Mouse (Mus musculus): ENCODE measurements at regions not wholly inside any gene's neighbourhood (a gene's known extent, or its start where the extent isn't known, plus 50 kb on each side); places are given as distances from the start of the nearest gene placed in this dataset.
A peak's percentile ranks its signal among the peaks of the same experiment; 100 is the strongest.

DNA sequence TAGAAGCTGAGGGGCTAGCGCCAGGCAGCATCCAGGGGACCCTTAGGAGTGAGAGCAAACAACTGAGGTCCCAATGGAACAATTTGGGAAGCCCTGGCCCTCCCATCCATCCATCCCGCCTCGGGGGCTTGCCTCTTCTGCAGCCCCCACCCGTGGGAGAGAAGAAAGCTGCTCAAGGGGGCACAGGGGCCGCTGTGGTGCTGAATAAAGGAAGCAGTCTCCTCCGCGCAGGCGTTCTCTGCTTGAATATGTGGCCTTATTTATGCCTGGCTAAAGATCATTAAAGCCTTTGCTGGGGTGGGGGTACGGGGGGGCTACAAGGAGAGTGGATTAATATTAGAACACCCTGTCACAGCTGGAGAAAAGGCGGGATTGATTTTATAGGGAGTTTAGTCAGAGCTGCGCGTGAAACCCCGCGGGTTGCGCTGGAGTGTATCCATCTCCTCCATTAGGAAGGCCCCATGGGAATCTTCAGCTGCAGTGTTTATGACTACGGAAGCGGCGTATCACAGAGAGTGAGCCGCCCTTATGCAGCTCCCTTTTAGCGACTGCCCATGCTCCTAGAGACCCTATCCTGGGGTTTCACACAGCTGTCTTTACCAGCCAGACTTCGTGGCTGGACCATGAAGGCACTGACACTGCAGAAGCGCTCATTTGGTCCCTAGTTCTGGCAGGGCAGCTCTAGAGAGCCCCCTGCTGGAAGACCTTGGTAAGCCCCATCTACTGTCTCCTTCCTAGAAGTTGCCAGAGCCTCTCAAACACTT, 183.9 kb upstream of the Gm4791 start:
- H3K4me1 ChIP-seq (replicated peaks; ENCODE audit: control insufficient read depth, insufficient read depth, low read length) = no peaks in the 10 kb centered on the region
- WGBS = 29% methylated on average over 22 of the region's 22 CpGs
- TF ChIP-seq CTCF (IDR thresholded peaks at IDR 0.05; ENCODE audit: borderline replicate concordance, control insufficient read depth, extremely low read depth, insufficient read depth, low read length, poor library complexity) = no peak
- no peak for TF ChIP-seq POLR2A (IDR thresholded peaks at IDR 0.05; ENCODE audit: control insufficient read depth, extremely low read depth, insufficient read depth, low read length, poor library complexity)
- H3K4me3 ChIP-seq (ENCODE audit: control insufficient read depth, insufficient read depth, low read length) = no peak overlapping the region
- H3K27ac ChIP-seq (ENCODE audit: control insufficient read depth, insufficient read depth, low read length) = no peak overlapping the region
- DNase-seq = peak; percentile 7
- no peaks in the 10 kb centered on the region for H3K27me3 ChIP-seq (ENCODE audit: control insufficient read depth, insufficient read depth, low read length)
- H3K36me3 ChIP-seq (ENCODE audit: control insufficient read depth, insufficient read depth, low read length) = no peaks in the 10 kb centered on the region

DNA sequence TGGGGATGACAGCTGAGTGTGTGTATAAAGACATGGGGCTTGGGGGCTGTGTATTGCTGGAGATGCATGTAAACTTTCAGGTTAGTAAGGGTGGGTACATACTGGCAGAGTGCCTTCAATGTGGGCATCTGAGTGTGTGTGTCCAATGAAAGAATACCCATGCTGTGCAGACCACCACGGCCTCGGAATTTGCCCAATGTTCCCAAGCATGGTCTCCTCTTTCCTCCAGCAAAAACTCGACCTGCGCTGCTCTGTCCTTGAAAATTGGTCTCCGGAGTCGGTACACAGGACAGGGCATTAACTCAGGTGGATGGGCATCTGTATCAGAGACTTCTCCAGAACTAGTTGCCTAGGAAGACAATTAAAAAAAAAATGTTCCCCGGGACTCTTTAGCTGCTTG, 188.3 kb upstream of the Gm4791 start:
- DNase-seq = no peak
- Histone ChIP-seq H3K27ac (ENCODE audit: control insufficient read depth, insufficient read depth, low read length) (no peak overlapping the region), H3K27me3 (ENCODE audit: control insufficient read depth, insufficient read depth, low read length) (no peaks in the 10 kb centered on the region), H3K36me3 (ENCODE audit: control insufficient read depth, insufficient read depth, low read length) (no peaks in the 10 kb centered on the region), H3K4me1 (replicated peaks; ENCODE audit: control insufficient read depth, insufficient read depth, low read length) (no peaks in the 10 kb centered on the region), H3K4me3 (ENCODE audit: control insufficient read depth, insufficient read depth, low read length) (no peak overlapping the region)
- TF ChIP-seq CTCF (IDR thresholded peaks at IDR 0.05; ENCODE audit: borderline replicate concordance, control insufficient read depth, extremely low read depth, insufficient read depth, low read length, poor library complexity) (no peak), POLR2A (IDR thresholded peaks at IDR 0.05; ENCODE audit: control insufficient read depth, extremely low read depth, insufficient read depth, low read length, poor library complexity) (no peak)
- 89% methylated on average over 7 of the region's 7 CpGs for WGBS

DNA sequence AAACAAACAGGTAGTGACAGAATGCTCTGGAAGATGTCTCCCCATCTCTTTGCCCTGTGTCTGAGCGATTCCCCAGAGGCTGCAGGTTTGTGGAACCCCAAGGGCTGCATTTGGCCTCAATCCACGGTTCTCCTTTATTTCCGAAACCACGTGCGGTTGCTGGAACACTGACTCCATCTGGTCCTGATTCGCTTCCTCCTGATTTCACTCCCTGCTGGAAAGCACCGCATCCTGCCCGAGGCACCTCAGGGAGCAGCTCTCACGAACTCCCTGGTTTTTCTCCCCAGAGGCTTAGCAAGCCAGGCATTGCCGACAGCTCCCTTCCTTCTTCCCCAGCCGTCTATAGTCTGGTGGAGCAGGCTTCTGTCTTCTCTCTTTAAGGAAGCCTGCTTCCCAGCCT, 203.1 kb upstream of the Gm4791 start:
- DNase-seq = no peak
- Histone ChIP-seq H3K27me3 (ENCODE audit: control insufficient read depth, insufficient read depth, low read length) (no peaks in the 10 kb centered on the region), H3K27ac (ENCODE audit: control insufficient read depth, insufficient read depth, low read length) (no peak overlapping the region), H3K4me3 (ENCODE audit: control insufficient read depth, insufficient read depth, low read length) (no peak overlapping the region), H3K4me1 (replicated peaks; ENCODE audit: control insufficient read depth, insufficient read depth, low read length) (no peaks in the 10 kb centered on the region), H3K36me3 (ENCODE audit: control insufficient read depth, insufficient read depth, low read length) (no peaks in the 10 kb centered on the region)
- TF ChIP-seq POLR2A (IDR thresholded peaks at IDR 0.05; ENCODE audit: control insufficient read depth, extremely low read depth, insufficient read depth, low read length, poor library complexity) (no peak), CTCF (IDR thresholded peaks at IDR 0.05; ENCODE audit: borderline replicate concordance, control insufficient read depth, extremely low read depth, insufficient read depth, low read length, poor library complexity) (no peak)
- 86% methylated on average over 11 of the region's 11 CpGs for WGBS

DNA sequence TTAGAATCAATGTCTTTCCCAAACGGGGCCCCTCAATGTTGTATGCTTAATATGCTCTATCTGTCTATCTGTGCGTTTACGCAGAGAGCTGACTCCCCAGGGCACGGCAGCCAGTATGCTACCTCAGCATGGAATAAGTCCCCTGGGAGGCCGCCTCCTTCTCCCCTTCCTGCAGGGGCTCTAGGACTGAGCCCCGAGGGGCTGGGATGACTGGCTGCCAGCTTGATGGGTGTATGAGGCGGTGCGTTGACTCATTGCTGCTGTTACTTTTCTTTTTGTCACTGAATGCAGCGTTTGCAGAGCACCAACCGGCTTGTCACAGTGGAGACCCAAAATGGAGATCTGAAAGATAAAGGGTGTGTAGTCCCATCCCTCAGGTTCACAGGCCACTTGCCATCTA, 209.5 kb upstream of the Gm4791 start:
- TF ChIP-seq CTCF (IDR thresholded peaks at IDR 0.05; ENCODE audit: borderline replicate concordance, control insufficient read depth, extremely low read depth, insufficient read depth, low read length, poor library complexity) (no peak), POLR2A (IDR thresholded peaks at IDR 0.05; ENCODE audit: control insufficient read depth, extremely low read depth, insufficient read depth, low read length, poor library complexity) (no peak)
- no peaks in the 10 kb centered on the region for H3K27me3 ChIP-seq (ENCODE audit: control insufficient read depth, insufficient read depth, low read length)
- no peaks in the 10 kb centered on the region for H3K4me1 ChIP-seq (replicated peaks; ENCODE audit: control insufficient read depth, insufficient read depth, low read length)
- no peak overlapping the region for H3K4me3 ChIP-seq (ENCODE audit: control insufficient read depth, insufficient read depth, low read length)
- DNase-seq = no peak
- 88% methylated on average over 10 of the region's 10 CpGs for WGBS
- H3K36me3 ChIP-seq (ENCODE audit: control insufficient read depth, insufficient read depth, low read length) = no peaks in the 10 kb centered on the region
- no peak overlapping the region for H3K27ac ChIP-seq (ENCODE audit: control insufficient read depth, insufficient read depth, low read length)

- Histone ChIP-seq H3K27me3 (ENCODE audit: control insufficient read depth, insufficient read depth, low read length) (no peaks in the 10 kb centered on the region), H3K4me1 (replicated peaks; ENCODE audit: control insufficient read depth, insufficient read depth, low read length) (no peaks in the 10 kb centered on the region), H3K27ac (ENCODE audit: control insufficient read depth, insufficient read depth, low read length) (no peak overlapping the region), H3K36me3 (ENCODE audit: control insufficient read depth, insufficient read depth, low read length) (no peaks in the 10 kb centered on the region), H3K4me3 (ENCODE audit: control insufficient read depth, insufficient read depth, low read length) (no peak overlapping the region)
- no peak for DNase-seq
- TF ChIP-seq CTCF (IDR thresholded peaks at IDR 0.05; ENCODE audit: borderline replicate concordance, control insufficient read depth, extremely low read depth, insufficient read depth, low read length, poor library complexity) (no peak), POLR2A (IDR thresholded peaks at IDR 0.05; ENCODE audit: control insufficient read depth, extremely low read depth, insufficient read depth, low read length, poor library complexity) (no peak)
- WGBS = 94% methylated on average over 5 of the region's 5 CpGs
Observed at GRCm38 (mm10) chr9:46788456-46788855, 210.1 kb upstream of the Gm4791 start.

DNA sequence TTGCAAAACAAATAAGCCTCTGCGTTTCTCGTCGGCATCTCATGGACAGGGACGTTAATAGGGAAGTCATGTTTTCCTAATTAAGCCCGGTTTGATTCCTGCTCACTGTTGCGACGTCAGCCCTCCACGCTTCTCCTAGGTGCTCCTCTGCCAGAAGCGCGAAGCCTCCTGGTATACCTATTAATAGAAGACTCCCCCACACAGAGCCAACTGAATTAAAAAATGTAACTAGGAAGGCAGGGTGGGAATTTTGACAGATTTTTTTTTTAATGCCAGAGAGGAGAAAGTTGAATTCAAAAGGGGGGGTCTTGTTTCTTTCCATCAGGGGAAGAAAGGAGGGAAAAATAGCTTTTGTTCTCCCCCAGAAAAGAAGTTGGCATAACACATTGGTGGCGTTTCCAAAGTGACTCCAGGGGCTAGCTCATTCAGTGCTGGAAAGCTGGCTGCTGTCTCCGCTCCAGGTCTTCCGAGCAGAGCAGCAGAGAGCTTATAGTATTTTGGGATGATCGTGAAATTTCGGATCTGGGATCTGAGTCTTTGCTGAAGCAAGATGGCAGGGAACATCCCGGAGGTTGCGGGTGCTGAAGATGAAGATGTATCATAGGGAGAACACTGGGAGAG, 214.1 kb upstream of the Gm4791 start:
- WGBS = 93% methylated on average over 17 of the region's 17 CpGs
- H3K36me3 ChIP-seq (ENCODE audit: control insufficient read depth, insufficient read depth, low read length) = no peaks in the 10 kb centered on the region

More for the DNA sequence above, 214.1 kb upstream of the Gm4791 start:
- no peak for DNase-seq
- TF ChIP-seq CTCF (IDR thresholded peaks at IDR 0.05; ENCODE audit: borderline replicate concordance, control insufficient read depth, extremely low read depth, insufficient read depth, low read length, poor library complexity) (no peak), POLR2A (IDR thresholded peaks at IDR 0.05; ENCODE audit: control insufficient read depth, extremely low read depth, insufficient read depth, low read length, poor library complexity) (no peak)
- Histone ChIP-seq H3K4me1 (replicated peaks; ENCODE audit: control insufficient read depth, insufficient read depth, low read length) (no peaks in the 10 kb centered on the region), H3K27ac (ENCODE audit: control insufficient read depth, insufficient read depth, low read length) (no peak overlapping the region), H3K27me3 (ENCODE audit: control insufficient read depth, insufficient read depth, low read length) (no peaks in the 10 kb centered on the region), H3K4me3 (ENCODE audit: control insufficient read depth, insufficient read depth, low read length) (no peak overlapping the region)

Data from thymus, adult 2 months (tissue).